Mouse (Mus musculus) erythroblast, embryonic 14.5 days (primary cell): ENCODE results near the gene Bbip1. TPM values are rescaled to one million over a fixed set of nuclear protein-coding genes. Genes with fewer than 3 reads are reported as not detected.

Source experiments
- H3K27me3 ChIP-seq: 2 replicates; pipeline ENCODE4 v1.6.1; 2012; ENCODE audit warnings: inconsistent platforms; ENCODE audit not compliant: control insufficient read depth
- H3K36me3 ChIP-seq: 2 replicates; pipeline ENCODE4 v1.6.1; 2012; ENCODE audit warnings: mild to moderate bottlenecking, inconsistent platforms; ENCODE audit not compliant: control insufficient read depth
- H3K4me1 ChIP-seq: 2 replicates; pipeline ENCODE4 v1.6.1; 2012; ENCODE audit warnings: inconsistent platforms; ENCODE audit not compliant: control insufficient read depth
- H3K4me3 ChIP-seq: replicated peaks from 2 replicates; pipeline ENCODE3; 2012; ENCODE audit warnings: moderate library complexity, mild to moderate bottlenecking, inconsistent platforms
- H3K9me3 ChIP-seq: 2 replicates; pipeline ENCODE4 v1.6.1; 2012; ENCODE audit warnings: low read length, inconsistent platforms, mixed read lengths; ENCODE audit not compliant: control insufficient read depth
- GATA1 ChIP-seq: IDR thresholded peaks from 2 replicates; pipeline ENCODE4 v1.6.1; 2012; ENCODE audit warnings: low read length, inconsistent platforms, mixed read lengths
- TAL1 ChIP-seq: IDR thresholded peaks from 3 replicates; pipeline ENCODE4 v1.6.1; 2012; ENCODE audit warnings: low read length, inconsistent platforms, mixed read lengths
- polyA plus RNA-seq: library from polyadenylated mRNA; stranded (reverse); fragments of >175 nt; gene quantifications from 2 replicates; pipeline ENCODE4 v1.2.3, GENCODE M21; 2012

Gene Bbip1
- 0.66 and 0.76 TPM in 2 replicates for polyA plus RNA-seq

DNA sequence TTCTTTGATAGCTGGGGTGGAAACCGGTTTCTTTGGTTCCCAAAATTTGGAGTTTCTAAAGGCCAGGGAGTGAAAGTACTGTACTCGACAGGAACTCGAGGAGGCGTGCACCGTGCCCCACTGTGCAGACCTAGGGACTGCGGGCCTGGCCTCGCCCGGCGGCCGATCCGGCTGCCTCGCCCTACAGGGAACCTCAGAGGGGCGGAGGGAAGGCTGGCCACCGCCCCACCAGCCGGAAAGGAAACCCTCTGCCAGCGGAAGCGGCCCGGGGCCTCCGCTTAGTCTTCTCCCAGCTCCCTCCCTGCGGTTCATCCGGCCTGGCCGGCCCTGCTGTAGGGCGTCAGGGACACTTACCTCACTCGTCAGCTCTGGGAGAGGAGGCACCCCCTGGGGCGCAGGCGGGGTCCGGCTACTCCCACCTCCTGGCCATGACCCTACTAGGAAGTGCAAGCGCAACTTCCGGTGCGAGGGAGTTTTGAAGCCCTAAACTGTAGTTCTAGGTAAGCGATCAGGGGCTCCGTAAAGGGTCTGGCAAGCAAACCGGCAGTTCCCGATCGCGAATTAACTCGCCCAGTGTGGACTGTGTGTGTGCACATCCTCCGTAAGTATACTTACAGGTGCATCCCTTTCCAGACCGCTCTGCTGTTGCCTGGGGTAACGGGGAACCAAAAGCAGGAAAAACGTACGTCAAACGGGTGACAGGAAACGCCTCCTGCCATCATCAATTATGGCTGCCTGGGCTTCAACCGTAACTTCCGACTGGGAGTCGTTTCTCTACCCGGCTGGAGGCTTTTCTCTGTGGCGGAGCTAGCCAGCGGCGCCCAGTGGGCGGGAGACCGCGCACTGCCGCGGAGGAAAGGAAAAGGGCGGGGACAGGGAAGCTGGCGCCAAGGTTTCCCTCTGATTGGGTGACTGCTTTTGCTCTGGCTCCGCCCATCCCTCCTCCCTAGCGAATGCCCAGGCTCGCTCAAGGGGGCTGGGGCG lies at the start of gene Bbip1, which contains the start of gene Shoc2:
Gene Bbip1, minus strand, starts transcription at position 826 of the 984 bp plus-strand sequence.
Gene Shoc2, plus strand, starts transcription at position 505 of the 984 bp plus-strand sequence.
- Histone ChIP-seq H3K27me3 (no peaks in the 10 kb centered on the region), H3K9me3 (no peaks in the 10 kb centered on the region), H3K4me1 (peaks cover 58% of the 10 kb centered on the region), H3K36me3 (peaks cover 27% of the 10 kb centered on the region), H3K4me3 (peak within 1 kb of the TSS; percentile 73)
- no peak for TF ChIP-seq GATA1
- TF ChIP-seq TAL1 = no peak

DNA sequence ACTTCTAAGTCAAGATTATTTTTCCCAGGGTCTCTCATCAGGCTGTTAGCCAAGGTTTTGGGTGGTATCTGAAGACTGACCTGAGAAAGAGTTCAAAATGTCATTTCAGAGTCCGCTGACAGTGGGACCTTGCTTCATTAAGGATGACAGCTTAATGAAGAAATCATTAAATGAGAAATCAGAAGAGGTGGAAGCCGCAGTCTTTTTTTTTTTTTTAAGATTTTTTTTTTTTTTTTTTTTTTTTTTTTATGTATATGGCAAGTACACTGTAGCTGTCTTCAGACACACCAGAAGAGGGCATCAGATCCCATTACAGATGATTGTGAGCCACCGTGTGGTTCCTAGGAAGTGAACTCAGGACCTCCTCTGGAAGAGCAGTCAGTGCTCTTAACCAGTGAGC lies 49.4 kb upstream of the Bbip1 start:
- Histone ChIP-seq H3K4me1 (peaks cover 3% of the 10 kb centered on the region), H3K9me3 (no peaks in the 10 kb centered on the region), H3K27me3 (no peaks in the 10 kb centered on the region), H3K4me3 (no peak overlapping the region), H3K36me3 (peaks cover 15% of the 10 kb centered on the region)
- TF ChIP-seq TAL1 (no peak), GATA1 (no peak)

DNA sequence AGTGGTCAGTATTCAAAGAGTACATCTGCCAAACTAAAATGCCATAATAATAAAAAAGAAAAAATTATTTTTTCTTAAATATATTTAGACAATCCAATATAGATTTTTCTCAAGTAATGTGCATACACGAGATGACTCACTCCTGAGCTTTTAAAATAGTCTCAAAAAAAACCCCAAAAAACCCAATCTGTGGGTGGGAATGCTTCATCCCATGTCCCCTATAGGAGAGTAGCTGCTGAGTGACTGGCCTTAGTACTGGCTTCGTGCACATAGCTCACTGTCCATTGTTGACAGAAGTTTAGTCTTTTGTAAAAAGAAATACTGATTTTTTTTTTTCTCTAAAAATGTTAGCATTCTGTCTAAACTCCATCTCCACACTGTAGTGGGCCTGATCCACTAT lies 46.1 kb upstream of the Bbip1 start:
- Histone ChIP-seq H3K27me3 (no peaks in the 10 kb centered on the region), H3K9me3 (no peaks in the 10 kb centered on the region), H3K4me3 (no peak overlapping the region), H3K4me1 (peaks cover 12% of the 10 kb centered on the region), H3K36me3 (peaks cover 24% of the 10 kb centered on the region)
- TF ChIP-seq TAL1 = no peak
- TF ChIP-seq GATA1 = no peak

DNA sequence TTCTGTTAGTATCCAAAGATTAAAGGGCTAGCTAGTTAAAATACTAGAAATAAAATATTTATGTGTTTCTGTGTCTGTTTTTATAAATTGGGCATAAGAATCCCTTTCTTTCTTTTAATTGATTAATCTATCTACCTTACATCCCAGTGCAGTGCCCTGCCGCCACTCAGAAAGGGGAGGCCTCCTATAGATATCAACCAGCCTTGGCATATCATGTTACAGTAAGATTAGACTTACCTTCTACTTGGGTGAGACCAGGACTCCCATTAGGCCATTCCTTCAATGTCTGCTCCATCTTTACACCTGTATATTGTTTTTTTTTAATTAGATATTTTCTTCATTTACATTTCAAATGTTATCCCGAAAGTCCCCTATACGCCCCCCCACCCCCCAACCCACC lies 40.2 kb upstream of the Bbip1 start:
- Histone ChIP-seq H3K36me3 (peaks cover 14% of the 10 kb centered on the region), H3K4me3 (no peak overlapping the region), H3K4me1 (peaks cover 42% of the 10 kb centered on the region), H3K9me3 (no peaks in the 10 kb centered on the region), H3K27me3 (no peaks in the 10 kb centered on the region)
- TF ChIP-seq TAL1 (no peak), GATA1 (no peak)

DNA sequence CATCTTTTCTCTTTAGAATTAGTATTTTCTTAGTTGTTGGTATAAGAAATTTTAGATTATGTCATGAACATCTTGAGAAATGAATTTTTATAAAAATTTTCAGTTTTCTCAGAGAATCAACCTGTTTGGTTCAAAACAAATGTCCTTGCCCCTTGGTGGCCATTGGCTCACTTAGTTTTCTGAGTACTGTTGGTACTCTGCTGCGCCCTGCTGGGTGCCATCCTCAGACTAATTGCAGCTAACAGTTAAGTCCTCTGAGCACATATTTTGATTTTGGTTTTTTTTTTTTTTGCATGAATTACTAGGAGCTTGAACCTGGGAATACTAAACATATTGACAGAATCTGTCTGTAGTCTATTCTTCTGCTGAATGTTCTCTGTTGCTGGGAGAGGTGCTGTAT lies 38.9 kb upstream of the Bbip1 start:
- Histone ChIP-seq H3K9me3 (no peaks in the 10 kb centered on the region), H3K27me3 (no peaks in the 10 kb centered on the region), H3K36me3 (peaks cover 10% of the 10 kb centered on the region), H3K4me3 (no peak overlapping the region), H3K4me1 (peaks cover 44% of the 10 kb centered on the region)
- TF ChIP-seq TAL1 (no peak), GATA1 (no peak)

DNA sequence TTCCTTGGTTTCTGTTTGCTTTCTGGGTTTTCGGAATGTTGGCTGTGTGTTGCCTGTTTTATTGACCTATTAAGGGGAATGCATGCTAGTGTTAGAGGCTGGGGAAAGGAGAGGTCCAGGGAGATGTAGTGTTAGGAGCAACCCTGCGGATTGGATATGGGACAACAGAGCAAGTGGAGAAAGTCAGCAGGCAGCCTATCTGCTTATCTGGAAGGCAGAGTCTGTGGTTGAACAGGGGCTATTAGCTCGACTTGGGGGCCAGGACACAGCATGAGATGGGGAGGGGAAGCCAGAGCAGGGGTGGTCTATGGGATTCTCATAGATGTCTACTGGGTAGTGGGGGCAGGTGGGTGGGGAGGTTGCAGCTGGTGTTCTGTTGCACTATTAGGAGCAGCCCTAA lies 37.6 kb upstream of the Bbip1 start:
- no peak for TF ChIP-seq GATA1
- no peak for TF ChIP-seq TAL1
- H3K9me3 ChIP-seq = no peaks in the 10 kb centered on the region
- H3K27me3 ChIP-seq = no peaks in the 10 kb centered on the region
- peaks cover 3% of the 10 kb centered on the region for H3K36me3 ChIP-seq
- peak overlapping the region; percentile 29 for H3K4me3 ChIP-seq
- H3K4me1 ChIP-seq = peaks cover 46% of the 10 kb centered on the region

DNA sequence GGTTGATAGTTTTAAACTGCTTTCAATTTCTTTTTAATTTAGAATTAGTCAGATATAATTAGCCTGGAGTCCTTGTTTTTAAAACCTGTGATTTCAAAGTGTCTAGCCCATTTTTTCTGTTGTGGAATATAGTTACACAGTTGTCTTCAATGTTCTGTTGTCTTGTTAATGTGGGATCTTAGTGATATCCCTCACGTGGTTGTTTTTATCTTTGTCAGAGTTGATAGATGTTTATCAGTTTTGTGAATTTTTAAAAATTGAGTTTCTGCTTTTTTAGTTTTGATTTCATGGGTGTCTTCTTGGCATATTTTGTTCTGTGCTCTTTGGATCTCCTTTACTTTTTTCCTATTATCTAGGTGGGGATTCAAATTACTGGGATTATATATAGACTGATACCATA lies 29.2 kb upstream of the Bbip1 start:
- no peaks in the 10 kb centered on the region for H3K9me3 ChIP-seq
- no peaks in the 10 kb centered on the region for H3K27me3 ChIP-seq
- peaks cover 15% of the 10 kb centered on the region for H3K36me3 ChIP-seq
- no peak overlapping the region for H3K4me3 ChIP-seq
- peaks cover 40% of the 10 kb centered on the region for H3K4me1 ChIP-seq
- no peak for TF ChIP-seq TAL1
- TF ChIP-seq GATA1 = no peak

DNA sequence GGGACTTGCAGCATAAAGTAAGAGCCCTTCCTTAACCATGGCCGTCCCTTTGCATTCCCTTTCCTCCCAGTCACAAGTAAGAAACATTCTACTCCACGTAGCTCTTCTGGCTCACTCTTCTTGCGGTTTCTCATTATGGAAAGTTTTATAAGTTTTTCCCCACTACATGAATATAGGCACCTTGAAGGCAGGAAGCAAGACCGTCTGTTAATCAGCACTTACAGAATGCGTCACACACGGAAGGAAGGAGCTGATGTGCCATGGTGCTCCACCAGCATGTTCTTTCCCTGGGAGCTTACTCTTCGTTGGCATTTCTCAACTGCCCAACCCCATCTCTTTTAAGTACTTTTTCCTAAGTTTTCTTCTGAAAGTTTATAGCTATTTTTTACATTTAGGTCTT lies 27.5 kb upstream of the Bbip1 start:
- Histone ChIP-seq H3K36me3 (peaks cover 15% of the 10 kb centered on the region), H3K27me3 (no peaks in the 10 kb centered on the region), H3K4me1 (peaks cover 44% of the 10 kb centered on the region), H3K4me3 (no peak overlapping the region), H3K9me3 (no peaks in the 10 kb centered on the region)
- TF ChIP-seq TAL1 (no peak), GATA1 (no peak)

DNA sequence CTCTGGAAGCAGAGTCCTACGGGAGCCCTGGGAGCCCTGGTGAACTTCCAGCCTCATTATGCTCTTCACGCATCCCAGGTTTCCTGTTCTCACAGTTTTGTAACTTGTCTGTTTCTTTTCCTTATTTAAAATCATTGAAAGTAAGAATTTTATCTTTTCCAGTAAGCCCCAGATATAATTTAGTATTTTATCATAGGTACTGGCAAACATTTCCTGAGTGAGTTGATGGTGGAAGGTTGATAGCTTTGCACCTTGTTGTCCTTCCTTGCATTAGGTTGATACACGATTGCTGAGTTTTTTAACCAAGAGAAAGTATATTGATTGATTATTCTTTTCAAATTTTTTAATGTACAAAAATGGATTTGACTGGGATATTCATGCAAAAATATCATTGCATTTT lies 24.8 kb upstream of the Bbip1 start:
- Histone ChIP-seq H3K36me3 (peaks cover 5% of the 10 kb centered on the region), H3K9me3 (no peaks in the 10 kb centered on the region), H3K27me3 (no peaks in the 10 kb centered on the region), H3K4me3 (no peak overlapping the region), H3K4me1 (peaks cover 53% of the 10 kb centered on the region)
- TF ChIP-seq TAL1 (no peak), GATA1 (no peak)
